Mouse (Mus musculus) gastrocnemius, adult 2 months (tissue): Measurements from ENCODE around the gene Wdr73. TPM values are rescaled to one million over a fixed set of nuclear protein-coding genes. Genes with fewer than 3 reads are reported as not detected.

Experiments
- DNase-seq: peaks from one replicate; pipeline ENCODE4 v3.0.0; 2022
- H3K27ac ChIP-seq: fragments of 200-600 bp; 2 replicates; pipeline ENCODE4 v1.8.1; 2022; ENCODE audit warnings: mild to moderate bottlenecking
- H3K4me3 ChIP-seq: fragments of 200-600 bp; 2 replicates; pipeline ENCODE4 v1.8.1; 2022; ENCODE audit warnings: mild to moderate bottlenecking, moderate library complexity
- CTCF ChIP-seq: fragments of 200-600 bp; IDR thresholded peaks from 2 replicates; pipeline ENCODE4 v1.8.1; 2022; ENCODE audit warnings: antibody characterized with exemption, mild to moderate bottlenecking, moderate library complexity
- intact Hi-C: fragments of 180-260 bp; cut with DNase I; formaldehyde crosslinking; loops from one replicate; pipeline ENCODE4 v1.15.1; 2025
- total RNA-seq, 2 experiments: library from RNA; stranded (reverse); gene quantifications; 2 replicates each; pipeline ENCODE4 v1.2.3; 2021

Gene Wdr73
- total RNA-seq, 2 experiments from 2014 or later, result 2.9 to 3.7 TPM

- Histone ChIP-seq H3K27ac (no peak overlapping the region), H3K4me3 (no peak overlapping the region)
- DNase-seq, result no peak
- intact Hi-C loops, result no loop called here
- no peak for TF ChIP-seq CTCF
These were observed 16.9 kb upstream of the Wdr73 start for GRCm38 (mm10) chr7:80917916-80918465.

GRCm38 (mm10) chr7:80912496-80912895 lies 11.4 kb upstream of the Wdr73 start:
- no peak for DNase-seq
- intact Hi-C loops, result no loop called here
- TF ChIP-seq CTCF, result no peak
- Histone ChIP-seq H3K27ac (no peak overlapping the region), H3K4me3 (no peak overlapping the region)

- Histone ChIP-seq H3K4me3 (no peak overlapping the region), H3K27ac (no peak overlapping the region)
- TF ChIP-seq CTCF, result no peak
- DNase-seq, result no peak
- intact Hi-C loops, result no loop called here
These were observed 10.0 kb upstream of the Wdr73 start for GRCm38 (mm10) chr7:80911053-80911452.

GRCm38 (mm10) chr7:80904921-80905515 lies 3.9 kb upstream of the Wdr73 start, which contains the start of gene Nmb:
Gene Nmb, minus strand, starts transcription at chr7:80905076.
- intact Hi-C loops, result no loop called here
- Histone ChIP-seq H3K27ac (peak within 1 kb of the TSS; percentile 66), H3K4me3 (peak within 1 kb of the TSS; percentile 77)
- DNase-seq, result peak; percentile 82
- TF ChIP-seq CTCF, result no peak

- peak overlapping the region; percentile 66; the same call in 1 of the 2 replicates for H3K27ac ChIP-seq
- H3K4me3 ChIP-seq, result peak overlapping the region; percentile 77
- DNase-seq, result no peak
- no peak for TF ChIP-seq CTCF
- intact Hi-C loops, result no loop called here
These were observed 2.8 kb upstream of the Wdr73 start for GRCm38 (mm10) chr7:80903625-80904422.

GRCm38 (mm10) chr7:80901541-80902274 lies 639 bp upstream of the Wdr73 start:
- Histone ChIP-seq H3K27ac (peak overlapping the region; percentile 84), H3K4me3 (peak overlapping the region; percentile 74)
- no peak for TF ChIP-seq CTCF
- intact Hi-C loops, result loop anchor here (2.0 kb wide), 1 partner anchor 91 kb away; the partner anchor contains the start of gene Zfp592
- no peak for DNase-seq

GRCm38 (mm10) chr7:80897721-80898120 lies 3.3 kb downstream of the Wdr73 start:
- H3K27ac ChIP-seq, result no peak overlapping the region
- DNase-seq, result no peak
- H3K4me3 ChIP-seq, result no peak overlapping the region
- TF ChIP-seq CTCF, result no peak
- intact Hi-C loops, result no loop called here

- H3K27ac ChIP-seq, result no peak overlapping the region
- DNase-seq, result no peak
- no peak overlapping the region for H3K4me3 ChIP-seq
- no peak for TF ChIP-seq CTCF
- intact Hi-C loops, result no loop called here
These were observed 3.9 kb downstream of the Wdr73 start for GRCm38 (mm10) chr7:80897134-80897533.

- intact Hi-C loops, result no loop called here
- Histone ChIP-seq H3K27ac (peak overlapping the region; percentile 70), H3K4me3 (no peak overlapping the region)
- DNase-seq, result no peak
- TF ChIP-seq CTCF, result no peak
These were observed 6.1 kb downstream of the Wdr73 start for GRCm38 (mm10) chr7:80894815-80895519.

GRCm38 (mm10) chr7:80894196-80894595 lies 6.9 kb downstream of the Wdr73 start:
- H3K4me3 ChIP-seq, result no peak overlapping the region
- peak overlapping the region; percentile 70 for H3K27ac ChIP-seq
- DNase-seq, result no peak
- TF ChIP-seq CTCF, result no peak
- intact Hi-C loops, result no loop called here

- Histone ChIP-seq H3K27ac (peak overlapping the region; percentile 70), H3K4me3 (no peak overlapping the region)
- intact Hi-C loops, result no loop called here
- no peak for TF ChIP-seq CTCF
- no peak for DNase-seq
These were observed 7.3 kb downstream of the Wdr73 start for GRCm38 (mm10) chr7:80893753-80894129.

GRCm38 (mm10) chr7:80893086-80893752 lies 7.8 kb downstream of the Wdr73 start:
- no peak for DNase-seq
- Histone ChIP-seq H3K27ac (peak overlapping the region; percentile 70), H3K4me3 (no peak overlapping the region)
- TF ChIP-seq CTCF, result no peak
- intact Hi-C loops, result no loop called here
